Comparison of ENCODE assay signal across 8 mouse cellular contexts in the genomic region with DNA sequence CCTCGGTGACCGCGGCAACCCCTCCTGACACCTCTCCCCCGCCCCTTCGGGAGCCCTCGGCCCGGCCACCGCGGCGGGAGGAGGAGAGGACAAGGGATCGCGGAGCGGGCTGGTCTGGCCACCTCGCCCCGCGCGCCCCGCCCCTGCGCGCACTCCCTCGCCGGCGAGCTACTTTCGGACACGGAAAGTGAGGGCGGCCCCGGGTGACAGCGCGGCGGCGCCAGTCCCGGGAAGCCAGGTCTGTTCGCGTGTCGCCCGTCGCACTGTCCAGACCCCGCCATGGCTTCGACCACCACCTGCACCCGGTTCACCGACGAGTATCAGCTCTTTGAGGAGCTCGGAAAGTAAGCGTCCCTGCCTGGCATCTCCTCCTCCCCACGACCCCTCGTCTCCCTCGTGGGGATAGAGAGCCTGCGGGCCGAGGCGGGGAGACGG. TPM values are rescaled to one million over a fixed set of nuclear protein-coding genes. Genes with fewer than 3 reads are reported as not detected.
DNase-seq lines count a peak whose midpoint lies in the region; ATAC-seq lines count a peak whose summit lies in the region.

No protein-coding gene starts in this region.

- peak; percentile 70 for DNase-seq in adrenal gland, postnatal 4 days (ENCODE audit: low spot score in 2 of 2)
- DNase-seq in heart, postnatal 4 days = peak; percentile 89
- DNase-seq in left cerebral cortex, adult 18-20 months (ENCODE audit: low spot score in 2 of 2) = peak; percentile 51 to 66
- DNase-seq in lung, postnatal 25 days (ENCODE audit: low spot score) = peak; percentile 82
- peak; percentile 92 for DNase-seq in retina, postnatal 1 day
- DNase-seq in thymus, postnatal 36 days = peak; percentile 68 to 80

- peak; percentile 6 for ATAC-seq in CD4-positive, CD25-positive, alpha-beta regulatory T cell, adult 4 months
- peak; percentile 44 for ATAC-seq in frontal cortex, adult (ENCODE audit: low TSS enrichment)

RNA-seq across cellular contexts. Expression of a gene that starts 1.1 kb away (rescaled TPM):
- polyA plus RNA-seq in CD4-positive, CD25-positive, alpha-beta regulatory T cell, adult 4 months (2017; shearing (Covaris generic)) = 10 to 100 TPM; 62.2 to 75.6 TPM
- 100 to 1,000 TPM in 1 of 2 experiments, 10 to 100 TPM in 1; 99.4 to 100 TPM for total RNA-seq in adrenal gland, postnatal 4 days (2021)
- 100 to 1,000 TPM; 208 to 210 TPM for total RNA-seq in heart, postnatal 4 days (2021)
- 100 to 1,000 TPM; 184 to 189 TPM for total RNA-seq in left cerebral cortex, adult 18-20 months (2021)

Comparison
In these comparisons a context has a peak if more than half of its experiments do, and no peak if none do; other contexts are left out.
1. Peak in every context shown above with its lines: DNase-seq and ATAC-seq.